Mouse (Mus musculus): ENCODE data around the gene Wnt9a. TPM values are rescaled to one million over a fixed set of nuclear protein-coding genes. Genes with fewer than 3 reads are reported as not detected.
"Not testable (repeated sequence)": the region's sequence is repeated elsewhere in the genome, so short reads cannot be mapped to it uniquely, and the experiment has no call there.

Gene Wnt9a
- total RNA-seq, 2 experiments from 2014 or later: 1.7 to 3.5 TPM

- no peak for DNase-seq
These were observed 28.4 kb downstream of the Wnt9a start for GRCm38 (mm10) chr11:59335150-59335549.

DNA sequence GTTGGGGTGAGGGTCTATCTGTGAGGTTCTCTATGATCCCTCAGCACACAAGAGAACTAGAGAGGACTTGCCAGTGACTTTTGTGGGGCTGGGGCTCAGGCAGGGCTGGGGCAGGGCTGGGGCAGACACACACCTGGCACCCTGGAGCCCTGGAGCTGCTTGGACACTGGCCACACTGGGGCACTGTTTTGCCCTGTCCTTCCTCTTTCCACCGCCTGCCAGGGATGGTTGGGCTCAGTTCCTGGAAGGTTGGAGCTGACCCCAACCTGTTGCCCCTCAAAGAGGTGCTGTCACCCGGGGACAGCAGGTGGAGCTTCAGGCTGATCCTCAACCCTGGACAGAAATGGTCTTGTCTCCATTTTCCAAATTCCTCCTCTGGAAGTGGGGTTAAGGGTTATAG, 29.2 kb downstream of the Wnt9a start:
- no peak for DNase-seq

GRCm38 (mm10) chr11:59336381-59336780, 29.7 kb downstream of the Wnt9a start:
- DNase-seq: no peak

DNA sequence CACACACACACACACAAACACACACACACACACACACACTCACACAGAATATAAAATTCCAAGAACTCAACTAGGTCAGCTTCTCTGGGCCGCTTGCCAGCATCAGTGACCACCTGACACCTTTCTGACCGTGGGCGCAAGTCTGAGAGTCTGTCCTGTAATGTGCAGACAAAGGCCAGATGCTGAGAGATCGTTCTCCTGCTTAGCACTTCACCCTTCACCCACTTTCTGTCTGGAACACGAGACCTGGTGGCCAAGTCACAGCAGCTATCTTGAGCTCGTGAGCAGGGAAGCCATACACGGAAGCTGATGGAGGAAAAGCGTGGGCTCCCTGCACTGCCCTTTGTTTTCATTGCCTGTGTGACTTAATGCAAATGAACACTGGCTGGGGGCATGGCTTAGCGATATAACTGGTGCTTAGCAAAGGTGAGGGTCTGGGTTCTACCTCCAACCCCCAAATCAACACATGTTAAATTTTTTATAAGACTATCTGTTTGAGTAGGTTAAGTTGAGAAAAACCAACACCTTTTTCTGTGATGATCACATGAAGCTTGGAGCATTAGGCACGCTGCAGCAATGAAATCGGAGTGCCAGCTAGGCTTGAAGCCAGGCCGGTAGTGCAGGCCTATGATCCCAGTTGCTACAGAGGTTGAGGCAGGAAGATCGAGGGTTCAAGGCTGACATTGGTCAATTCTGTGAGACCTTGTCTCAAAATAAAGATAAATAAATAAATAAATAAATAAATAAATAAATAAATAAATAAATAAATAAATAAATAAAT, 31.4 kb downstream of the Wnt9a start:
- DNase-seq: peak; percentile 18

- no peak for DNase-seq
These were observed 32.0 kb downstream of the Wnt9a start for GRCm38 (mm10) chr11:59338736-59339120.

- DNase-seq: no peak
These were observed 36.2 kb downstream of the Wnt9a start for GRCm38 (mm10) chr11:59342956-59343355.

DNA sequence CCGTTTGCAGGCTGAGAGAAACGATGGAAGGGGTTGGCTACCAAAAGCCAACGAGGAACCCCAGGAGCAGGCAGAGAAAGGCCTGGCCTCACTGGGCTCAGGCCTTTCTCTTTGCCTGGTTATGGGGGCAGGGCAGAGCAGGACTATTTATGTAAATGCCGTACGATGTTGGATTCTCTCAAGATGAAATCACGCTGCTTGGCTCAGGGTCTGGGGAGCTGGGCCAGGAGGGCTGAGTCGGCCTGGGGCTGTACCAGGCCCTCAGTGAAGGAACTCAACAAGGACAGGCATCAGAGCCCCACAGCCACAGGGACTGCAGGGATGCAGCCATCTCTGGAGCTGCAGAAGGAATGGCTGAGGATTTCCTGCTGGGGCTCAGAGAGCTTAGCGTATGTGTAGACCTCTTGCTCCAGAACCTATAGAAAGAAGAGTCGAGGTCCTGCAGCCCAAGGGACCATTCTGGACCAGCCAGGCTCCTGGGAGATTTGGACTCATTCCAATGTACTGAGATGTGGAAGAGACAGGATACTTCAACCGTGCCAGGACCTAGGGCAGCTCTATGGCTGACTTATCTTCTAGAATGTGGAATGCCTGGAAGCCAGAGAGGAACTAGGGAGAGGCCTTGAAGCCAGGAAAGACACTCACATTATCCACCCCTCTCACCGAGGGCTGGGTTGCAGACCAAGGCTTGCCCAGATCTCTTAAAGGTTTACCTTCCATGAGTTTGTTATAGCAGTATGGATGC, 39.6 kb downstream of the Wnt9a start:
- DNase-seq: peak; percentile 55

DNA sequence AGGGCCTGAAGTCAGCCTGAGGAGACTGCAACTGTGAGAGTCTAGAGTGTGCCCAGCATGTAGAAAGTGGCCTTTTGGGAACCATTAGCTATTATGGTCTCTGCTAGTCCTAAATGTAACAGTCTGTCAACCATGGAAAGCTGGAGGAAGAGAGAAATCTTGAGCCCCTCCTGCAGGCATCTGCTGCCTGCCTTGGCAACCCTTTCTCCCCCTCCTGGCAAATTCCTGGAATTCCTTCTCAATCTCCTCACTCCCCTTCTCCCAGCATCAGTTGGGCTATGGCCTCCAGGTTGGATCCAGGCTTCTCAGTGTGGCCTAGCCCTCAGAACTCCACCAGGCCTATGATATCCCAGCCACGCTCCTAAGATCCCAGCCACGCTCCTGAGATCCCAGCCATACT, 43.6 kb downstream of the Wnt9a start:
- no peak for DNase-seq

GRCm38 (mm10) chr11:59354793-59355192, 48.1 kb downstream of the Wnt9a start:
- DNase-seq: no peak

GRCm38 (mm10) chr11:59356874-59357289, 50.2 kb downstream of the Wnt9a start:
- no peak for DNase-seq

DNA sequence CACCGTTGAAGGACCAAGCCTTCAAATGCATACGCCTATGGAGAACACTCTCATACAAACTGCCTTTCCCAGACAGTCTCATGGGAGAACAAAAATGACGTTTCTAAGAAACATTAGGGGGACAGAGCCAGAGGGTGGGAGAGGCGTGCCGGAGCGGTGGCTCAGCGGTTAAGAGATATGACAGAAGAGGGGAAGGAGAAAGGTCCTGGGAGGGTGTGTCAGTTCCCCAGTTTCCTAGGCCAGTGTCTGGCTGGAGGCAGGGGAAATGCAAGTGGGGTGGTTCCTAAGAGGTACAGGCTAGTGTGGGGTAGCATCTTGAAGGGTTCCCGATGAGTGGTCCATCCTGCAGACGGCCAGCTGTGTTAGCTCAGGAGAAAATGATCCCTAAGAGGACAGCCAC, 54.6 kb downstream of the Wnt9a start:
- no peak for DNase-seq

GRCm38 (mm10) chr11:59364007-59364406, 57.3 kb downstream of the Wnt9a start:
- no peak for DNase-seq

GRCm38 (mm10) chr11:59364417-59364816, 57.7 kb downstream of the Wnt9a start:
- no peak for DNase-seq

DNA sequence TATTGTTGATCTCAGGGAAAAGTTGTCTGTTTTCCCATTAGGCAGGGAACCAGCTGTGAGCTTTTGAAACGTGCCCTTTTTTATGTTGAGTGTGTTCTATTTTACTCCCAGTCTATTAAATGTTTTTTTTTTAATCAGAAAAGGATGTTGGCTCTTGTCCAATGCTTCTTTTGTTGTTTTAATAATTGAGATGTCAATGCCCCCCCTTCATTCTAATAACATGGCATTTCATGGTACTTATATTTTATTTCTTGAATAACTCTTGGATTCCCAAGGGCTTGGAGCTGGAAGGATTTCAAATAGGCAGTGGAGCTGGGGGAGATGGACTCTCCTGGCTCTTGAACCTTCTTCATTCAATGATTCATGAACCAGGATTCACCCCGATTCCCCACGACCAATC, 59.3 kb downstream of the Wnt9a start:
- DNase-seq: no peak

DNA sequence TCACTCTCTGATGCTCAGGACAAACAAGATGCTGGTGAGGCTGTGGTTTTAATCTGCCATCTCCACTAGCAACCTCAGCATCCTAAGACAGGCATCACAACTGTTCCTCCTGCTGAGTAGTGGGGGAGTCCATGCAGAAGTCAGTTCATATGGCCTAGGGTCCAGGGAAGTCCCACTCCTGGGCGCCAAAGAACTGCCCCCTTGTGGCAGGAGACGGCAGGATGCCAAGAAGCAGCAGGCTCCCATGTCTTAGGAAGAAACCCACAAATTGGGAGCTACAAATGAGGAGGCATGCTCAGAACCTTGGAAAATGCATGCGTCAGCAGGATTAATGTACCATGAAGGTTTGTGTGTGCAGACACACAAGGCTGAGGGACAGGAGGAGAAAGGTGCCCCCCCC, 59.9 kb downstream of the Wnt9a start:
- no peak for DNase-seq

DNA sequence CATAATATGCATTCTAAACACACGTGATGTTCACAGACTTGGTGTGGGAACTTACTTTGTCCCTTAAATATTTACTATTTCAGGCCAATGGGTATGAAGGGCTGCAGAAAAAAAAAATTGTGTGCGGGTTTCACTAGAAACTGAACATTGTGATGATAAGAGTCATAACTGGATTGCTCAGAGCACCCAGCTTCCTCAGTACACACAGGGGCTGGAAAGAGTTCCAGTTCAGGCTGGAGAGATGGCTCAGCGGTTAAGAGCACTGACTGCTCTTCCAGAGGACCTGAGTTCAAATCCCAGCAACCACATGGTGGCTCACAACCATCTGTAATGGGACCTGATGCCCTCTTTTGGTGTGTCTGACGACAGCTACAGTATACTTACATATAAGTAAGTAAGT, 61.2 kb downstream of the Wnt9a start:
- not testable (repeated sequence) for DNase-seq

- DNase-seq: no peak
These were observed 63.1 kb downstream of the Wnt9a start for GRCm38 (mm10) chr11:59369848-59370247.

GRCm38 (mm10) chr11:59375475-59375874, 68.7 kb downstream of the Wnt9a start, which contains the start of gene Prss38:
Gene Prss38 (minus strand): TSS chr11:59375657.
- no peak for DNase-seq

- no peak for DNase-seq
These were observed 71.3 kb downstream of the Wnt9a start for GRCm38 (mm10) chr11:59377999-59378398.

- no peak for DNase-seq
These were observed 72.8 kb downstream of the Wnt9a start for GRCm38 (mm10) chr11:59379547-59379946.
